Mouse (Mus musculus): ENCODE data around the gene Zfp335. TPM values are rescaled to one million over a fixed set of nuclear protein-coding genes. Genes with fewer than 3 reads are reported as not detected.

Gene Zfp335
- polyA plus RNA-seq, 1 experiment from 2014 or later, result 5.9 TPM

- Histone ChIP-seq H3K36me3 (no peaks in the 10 kb centered on the region), H3K4me3 (no peak overlapping the region), H3K27ac (no peak overlapping the region), H3K4me2 (no peak overlapping the region), H3K9ac (no peak overlapping the region), H3K9me3 (replicated peaks) (no peaks in the 10 kb centered on the region), H3K4me1 (replicated peaks) (peaks cover 16% of the 10 kb centered on the region), H3K27me3 (peaks cover 77% of the 10 kb centered on the region)
- 39% methylated on average over 4 of the region's 4 CpGs for WGBS
- no peak for ATAC-seq (replicated peaks; ENCODE audit: insufficient number of reproducible peaks, insufficient read depth, low FRiP score, low read depth)
These were observed 35.9 kb upstream of the Zfp335 start for GRCm38 (mm10) chr2:164947506-164947905.

DNA sequence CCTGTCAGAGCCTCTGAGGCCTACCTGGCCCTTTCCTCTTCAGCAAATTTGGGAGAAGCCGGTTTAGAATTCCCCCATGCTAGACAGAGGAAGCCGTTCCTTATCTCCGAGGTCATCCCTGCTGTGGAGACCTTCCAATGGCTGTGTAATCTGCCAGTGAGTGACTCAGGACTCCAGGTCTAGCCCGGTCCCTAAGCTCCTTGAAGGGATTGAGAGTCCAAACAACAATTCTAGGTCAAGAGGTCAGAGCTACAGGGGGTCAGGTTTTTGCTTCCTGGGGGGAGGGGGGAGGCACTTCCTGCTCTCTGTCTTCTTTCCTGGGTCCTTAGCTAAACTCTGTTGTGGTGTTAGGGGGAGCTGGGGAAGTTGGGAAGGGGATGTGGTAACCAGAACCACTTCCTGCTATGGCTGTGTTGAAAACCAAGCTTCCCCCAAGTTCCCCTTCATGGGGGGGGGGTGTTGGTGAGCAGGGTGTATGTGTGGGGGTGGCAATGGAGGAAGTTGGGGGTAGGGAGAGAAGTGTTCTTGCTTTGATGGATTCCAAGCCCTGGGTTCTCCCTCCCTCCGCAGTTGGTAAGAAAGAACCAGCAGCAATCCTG, 31.2 kb upstream of the Zfp335 start:
- Histone ChIP-seq H3K27me3 (peaks cover 68% of the 10 kb centered on the region), H3K27ac (no peak overlapping the region), H3K4me1 (replicated peaks) (peaks cover 16% of the 10 kb centered on the region), H3K9ac (no peak overlapping the region), H3K4me2 (no peak overlapping the region), H3K36me3 (no peaks in the 10 kb centered on the region), H3K4me3 (no peak overlapping the region), H3K9me3 (replicated peaks) (no peaks in the 10 kb centered on the region)
- WGBS, result 18% methylated on average over 5 of the region's 5 CpGs
- no peak for ATAC-seq (replicated peaks; ENCODE audit: insufficient number of reproducible peaks, insufficient read depth, low FRiP score, low read depth)

GRCm38 (mm10) chr2:164940140-164940830, 28.7 kb upstream of the Zfp335 start, which contains the start of gene Mmp9:
TSS of gene Mmp9 (plus strand) at chr2:164940780.
- Histone ChIP-seq H3K4me1 (replicated peaks) (peaks cover 16% of the 10 kb centered on the region), H3K27ac (no peak within 1 kb of the TSS), H3K4me3 (no peak within 1 kb of the TSS), H3K9me3 (replicated peaks) (no peaks in the 10 kb centered on the region), H3K4me2 (no peak within 1 kb of the TSS), H3K9ac (no peak within 1 kb of the TSS), H3K27me3 (peaks cover 63% of the 10 kb centered on the region), H3K36me3 (no peaks in the 10 kb centered on the region)
- ATAC-seq (replicated peaks; ENCODE audit: insufficient number of reproducible peaks, insufficient read depth, low FRiP score, low read depth), result no peak
- WGBS, result 23% methylated on average over 10 of the region's 10 CpGs

DNA sequence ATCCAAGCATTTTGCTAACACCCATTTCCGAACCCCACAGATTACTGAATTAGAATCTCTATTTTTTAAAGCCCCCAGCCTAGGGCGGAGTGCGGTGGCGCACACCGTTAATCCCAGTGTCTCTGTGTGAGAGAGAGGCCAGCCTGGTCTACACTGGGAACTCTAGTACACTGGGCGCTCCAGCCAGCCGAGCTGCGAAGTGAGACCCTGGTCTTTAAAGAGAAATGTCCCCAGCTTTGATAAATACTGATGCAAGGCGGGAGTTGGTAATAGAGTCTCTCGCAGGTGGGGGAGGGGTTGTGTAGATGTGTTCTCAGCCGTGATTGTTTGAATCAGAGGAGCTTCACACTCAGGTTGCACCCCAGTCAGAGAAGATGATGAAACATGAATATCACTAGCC, 27.5 kb upstream of the Zfp335 start:
- H3K4me2 ChIP-seq, result peak overlapping the region; percentile 63
- 3% methylated on average over 11 of the region's 11 CpGs for WGBS
- no peak overlapping the region for H3K9ac ChIP-seq
- peaks cover 68% of the 10 kb centered on the region for H3K27me3 ChIP-seq
- H3K27ac ChIP-seq, result no peak overlapping the region
- H3K9me3 ChIP-seq (replicated peaks), result no peaks in the 10 kb centered on the region
- no peak for ATAC-seq (replicated peaks; ENCODE audit: insufficient number of reproducible peaks, insufficient read depth, low FRiP score, low read depth)
- peaks cover 16% of the 10 kb centered on the region for H3K4me1 ChIP-seq (replicated peaks)
- H3K36me3 ChIP-seq, result no peaks in the 10 kb centered on the region
- peak overlapping the region; percentile 33 for H3K4me3 ChIP-seq

DNA sequence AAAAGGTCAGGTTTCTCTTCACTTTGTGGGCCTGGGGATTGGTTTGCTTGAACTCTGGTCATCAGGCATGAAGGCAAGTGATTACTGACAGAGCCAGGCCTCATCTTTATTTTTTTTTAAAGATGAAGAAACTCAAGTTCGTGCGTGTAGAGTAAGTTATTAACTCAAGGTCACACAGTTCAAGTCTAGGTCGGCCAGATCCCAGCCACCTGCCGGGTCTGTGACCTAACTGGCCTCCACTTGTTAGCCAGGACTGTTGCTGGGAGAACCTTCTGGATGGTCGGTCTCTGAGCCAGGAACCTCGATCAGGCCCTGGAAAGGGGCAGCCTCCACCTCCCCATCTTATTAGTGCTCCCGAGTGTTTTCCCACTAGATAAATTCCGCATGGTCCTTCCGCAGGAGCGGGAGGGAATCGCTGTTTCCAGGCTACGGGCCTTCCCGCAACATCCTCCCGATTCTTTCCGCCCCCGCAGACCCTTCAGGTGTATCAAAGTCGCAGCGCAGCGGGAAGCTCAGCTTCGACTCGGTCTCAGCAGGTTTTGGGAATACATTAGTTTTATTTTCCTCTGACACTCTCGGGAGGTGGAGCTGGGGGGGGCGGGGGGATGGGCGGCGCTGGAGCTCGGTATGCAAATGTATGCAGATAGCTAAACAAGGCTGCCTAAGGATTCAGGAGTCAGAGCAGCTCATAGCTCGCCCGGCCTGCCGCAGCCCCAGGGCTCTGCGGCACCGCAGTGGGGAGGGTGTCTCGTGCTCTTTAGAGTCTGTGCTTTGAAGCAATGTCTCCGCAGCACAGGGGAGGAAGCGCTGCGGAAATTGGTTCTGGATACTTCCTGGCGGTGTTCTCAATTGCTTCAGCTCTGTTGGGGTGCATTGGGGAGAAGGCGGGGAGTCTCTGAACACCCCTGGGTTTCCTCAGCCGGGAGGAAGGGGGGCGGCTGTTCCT, 26.9 kb upstream of the Zfp335 start:
- ATAC-seq (replicated peaks; ENCODE audit: insufficient number of reproducible peaks, insufficient read depth, low FRiP score, low read depth), result no peak; the same call in 1 of the 2 replicates
- Histone ChIP-seq H3K9me3 (replicated peaks) (no peaks in the 10 kb centered on the region), H3K36me3 (no peaks in the 10 kb centered on the region), H3K4me1 (replicated peaks) (peaks cover 16% of the 10 kb centered on the region), H3K4me2 (peak overlapping the region; percentile 63), H3K27ac (no peak overlapping the region), H3K4me3 (peak overlapping the region; percentile 33), H3K27me3 (peaks cover 69% of the 10 kb centered on the region), H3K9ac (no peak overlapping the region)
- 3% methylated on average over 39 of the region's 39 CpGs for WGBS

DNA sequence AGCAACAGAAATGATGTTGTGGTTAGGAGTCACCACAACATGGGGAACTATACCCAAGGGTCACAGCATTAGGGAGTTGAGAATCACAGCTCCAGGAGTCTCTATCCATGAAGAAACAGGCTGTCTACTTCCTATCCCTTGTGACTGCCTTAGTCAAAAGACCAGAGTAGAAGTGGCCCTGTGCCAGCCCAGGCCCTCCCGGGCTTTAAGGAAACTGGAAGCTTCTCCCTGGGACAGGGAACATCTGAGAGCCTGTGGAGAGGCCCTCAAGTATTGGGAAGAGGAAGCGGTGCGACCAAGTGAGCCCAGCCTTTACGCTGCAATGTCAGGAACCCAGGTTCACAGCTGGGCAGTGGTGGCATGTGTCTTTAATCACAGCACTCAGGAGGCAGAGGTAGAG, 24.4 kb upstream of the Zfp335 start:
- 62% methylated on average over 4 of the region's 4 CpGs for WGBS

GRCm38 (mm10) chr2:164933534-164933933, 22.0 kb upstream of the Zfp335 start:
- WGBS, result 32% methylated on average over 10 of the region's 10 CpGs
- no peak overlapping the region for H3K27ac ChIP-seq
- no peak overlapping the region for H3K4me2 ChIP-seq
- H3K9me3 ChIP-seq (replicated peaks), result no peaks in the 10 kb centered on the region
- no peak for ATAC-seq (replicated peaks; ENCODE audit: insufficient number of reproducible peaks, insufficient read depth, low FRiP score, low read depth)
- no peaks in the 10 kb centered on the region for H3K36me3 ChIP-seq
- H3K27me3 ChIP-seq, result peaks cover 47% of the 10 kb centered on the region
- no peak overlapping the region for H3K4me3 ChIP-seq
- H3K9ac ChIP-seq, result no peak overlapping the region
- H3K4me1 ChIP-seq (replicated peaks), result peaks cover 4% of the 10 kb centered on the region

More for the DNA sequence above, 24.4 kb upstream of the Zfp335 start:
- ATAC-seq (replicated peaks; ENCODE audit: insufficient number of reproducible peaks, insufficient read depth, low FRiP score, low read depth), result no peak
- no peak overlapping the region for H3K27ac ChIP-seq
- no peak overlapping the region for H3K4me3 ChIP-seq
- peaks cover 70% of the 10 kb centered on the region for H3K27me3 ChIP-seq
- no peaks in the 10 kb centered on the region for H3K36me3 ChIP-seq
- no peaks in the 10 kb centered on the region for H3K9me3 ChIP-seq (replicated peaks)
- no peak overlapping the region for H3K4me2 ChIP-seq
- peaks cover 16% of the 10 kb centered on the region for H3K4me1 ChIP-seq (replicated peaks)
- no peak overlapping the region for H3K9ac ChIP-seq

- no peak for ATAC-seq (replicated peaks; ENCODE audit: insufficient number of reproducible peaks, insufficient read depth, low FRiP score, low read depth)
- Histone ChIP-seq H3K4me2 (no peak overlapping the region), H3K36me3 (no peaks in the 10 kb centered on the region), H3K4me3 (no peak overlapping the region), H3K9me3 (replicated peaks) (no peaks in the 10 kb centered on the region), H3K27me3 (peaks cover 31% of the 10 kb centered on the region), H3K27ac (no peak overlapping the region), H3K9ac (no peak overlapping the region), H3K4me1 (replicated peaks) (no peaks in the 10 kb centered on the region; the same call in 1 of the 2 replicates)
- 47% methylated on average over 11 of the region's 11 CpGs for WGBS
These were observed 19.4 kb upstream of the Zfp335 start for GRCm38 (mm10) chr2:164930706-164931581.

DNA sequence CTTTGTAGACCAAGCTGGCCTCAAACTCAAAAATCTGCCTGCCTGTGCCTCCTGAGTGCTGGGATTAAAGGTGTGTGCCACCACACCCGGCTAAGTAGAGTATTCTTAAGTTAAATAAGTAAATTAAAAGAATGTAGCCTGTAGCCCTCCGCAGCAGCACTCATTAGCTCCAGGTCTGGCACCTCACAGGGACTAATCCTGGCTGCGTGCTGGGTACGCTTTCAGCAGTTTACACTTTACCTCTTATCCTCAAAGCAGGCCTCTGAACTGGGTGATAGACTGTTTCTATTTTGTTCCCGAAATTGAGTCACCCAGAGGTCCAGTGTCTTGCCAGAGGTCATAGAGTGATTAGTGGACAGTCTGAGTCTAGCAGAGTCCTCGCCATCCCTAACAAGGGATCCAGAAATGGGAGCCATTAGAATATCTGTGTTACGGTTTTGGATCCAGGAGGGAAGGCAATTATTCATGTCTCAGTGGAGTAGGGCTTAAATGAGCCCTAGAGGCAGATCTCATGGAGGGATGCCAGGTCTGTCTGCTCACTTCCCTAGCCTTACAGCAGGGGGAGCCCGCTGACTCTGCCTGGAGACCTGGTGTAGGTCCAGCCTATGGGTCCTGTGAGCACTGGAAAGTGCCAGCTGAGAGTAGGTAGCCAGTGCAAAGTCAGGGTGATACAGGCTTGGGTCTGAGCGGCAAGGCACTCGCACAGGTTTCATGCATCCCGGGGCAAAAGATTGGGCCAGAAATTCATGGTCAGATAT, 12.7 kb upstream of the Zfp335 start:
- Histone ChIP-seq H3K9me3 (replicated peaks) (no peaks in the 10 kb centered on the region), H3K27me3 (peaks cover 5% of the 10 kb centered on the region), H3K4me3 (no peak overlapping the region), H3K36me3 (peaks cover 4% of the 10 kb centered on the region), H3K27ac (no peak overlapping the region), H3K4me2 (no peak overlapping the region), H3K4me1 (replicated peaks) (peaks cover 3% of the 10 kb centered on the region; the same call in 1 of the 2 replicates), H3K9ac (no peak overlapping the region)
- 30% methylated on average over 11 of the region's 11 CpGs for WGBS
- peak; percentile 66; the same call in 1 of the 2 replicates for ATAC-seq (replicated peaks; ENCODE audit: insufficient number of reproducible peaks, insufficient read depth, low FRiP score, low read depth)

DNA sequence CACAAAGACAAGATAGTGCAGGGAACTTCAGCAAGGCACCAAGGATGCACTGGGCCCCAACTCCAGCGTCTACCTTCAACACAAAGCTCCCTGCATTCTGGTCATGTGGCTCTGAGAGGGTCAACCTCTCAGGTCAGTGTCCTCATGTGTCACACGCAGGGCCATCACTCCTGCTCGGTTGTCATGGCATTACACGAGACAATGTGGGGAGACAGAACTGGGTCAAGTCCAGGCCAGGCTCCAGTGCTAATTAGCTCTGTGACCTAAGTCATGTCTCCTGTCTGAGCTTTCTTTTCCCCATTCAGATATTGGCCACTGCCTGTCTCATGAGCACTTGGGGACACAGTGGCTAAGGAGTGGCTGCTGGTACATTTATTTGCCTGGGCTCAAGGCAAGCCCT, 11.7 kb upstream of the Zfp335 start:
- WGBS, result 74% methylated on average over 4 of the region's 4 CpGs
- H3K36me3 ChIP-seq, result peaks cover 5% of the 10 kb centered on the region
- no peak overlapping the region for H3K4me2 ChIP-seq
- ATAC-seq (replicated peaks; ENCODE audit: insufficient number of reproducible peaks, insufficient read depth, low FRiP score, low read depth), result no peak
- H3K27me3 ChIP-seq, result peaks cover 5% of the 10 kb centered on the region
- H3K9me3 ChIP-seq (replicated peaks), result no peaks in the 10 kb centered on the region
- no peak overlapping the region for H3K9ac ChIP-seq
- H3K4me1 ChIP-seq (replicated peaks), result peaks cover 3% of the 10 kb centered on the region; the same call in 1 of the 2 replicates
- H3K4me3 ChIP-seq, result no peak overlapping the region
- no peak overlapping the region for H3K27ac ChIP-seq
